Mouse (Mus musculus) CH12.LX (cell line): ENCODE data around the gene Ajm1. TPM values are rescaled to one million over a fixed set of nuclear protein-coding genes. Genes with fewer than 3 reads are reported as not detected.

Source experiments
- DNase-seq: peaks from one replicate; pipeline ENCODE4 v3.0.0-alpha.2; 2013; ENCODE audit errors: extremely low read depth
- H3K27ac ChIP-seq: 2 replicates; pipeline ENCODE4 v1.5.1; 2012; ENCODE audit warnings: low read depth, mild to moderate bottlenecking, control low read depth, moderate library complexity; ENCODE audit not compliant: insufficient read depth
- H3K27me3 ChIP-seq: replicated peaks from 2 replicates; pipeline ENCODE3; 2012; ENCODE audit warnings: inconsistent platforms
- H3K36me3 ChIP-seq, 2 experiments: replicated peaks in 1 of 2; 2 replicates each; pipeline versions ENCODE3 to v1.6.1; 2012; ENCODE audit warnings: inconsistent platforms in 1 of 2, low read length in 1 of 2, mild to moderate bottlenecking in 1 of 2, mixed read lengths in 1 of 2, moderate library complexity in 1 of 2; ENCODE audit not compliant: control insufficient read depth in 1 of 2, insufficient read depth in 1 of 2
- H3K4me1 ChIP-seq, 2 experiments: 2 replicates each; pipeline ENCODE4 v1.6.1; 2012; ENCODE audit warnings: inconsistent platforms in 1 of 2, moderate library complexity in 1 of 2; ENCODE audit not compliant: insufficient read depth in 2 of 2, control insufficient read depth in 1 of 2
- H3K4me2 ChIP-seq: 2 replicates; pipeline ENCODE4 v1.6.1; 2012; ENCODE audit warnings: low read depth, mild to moderate bottlenecking, control low read depth; ENCODE audit not compliant: poor library complexity, insufficient read depth, severe bottlenecking
- H3K4me3 ChIP-seq, 3 experiments: fragments of 150-350 bp in 1 of 3; sonication (generic) in 1 of 3; replicated peaks in 1 of 3; 2 replicates each; pipeline versions ENCODE3 to v1.5.1; 2011 to 2012; ENCODE audit warnings: low read depth in 2 of 3, low read length in 2 of 3, mild to moderate bottlenecking in 2 of 3, moderate library complexity in 2 of 3, control low read depth in 1 of 3, improper control_type of control experiment in 1 of 3, inconsistent platforms in 1 of 3, mixed read lengths in 1 of 3; ENCODE audit not compliant: poor library complexity in 1 of 3
- H3K79me2 ChIP-seq: replicated peaks from 2 replicates; pipeline ENCODE4 v1.6.1; 2012; ENCODE audit warnings: mild to moderate bottlenecking, moderate library complexity; ENCODE audit not compliant: control insufficient read depth, poor library complexity, insufficient read depth, severe bottlenecking; ENCODE audit errors: extremely low read depth
- H3K9ac ChIP-seq: 2 replicates; pipeline ENCODE4 v1.6.1; 2012; ENCODE audit warnings: low read depth, mild to moderate bottlenecking, control low read depth, moderate library complexity; ENCODE audit not compliant: insufficient read depth
- H3K9me3 ChIP-seq: replicated peaks from 2 replicates; pipeline ENCODE3; 2012; ENCODE audit warnings: low read length, inconsistent platforms, mixed read lengths
- BHLHE40 ChIP-seq: IDR thresholded peaks from 2 replicates; pipeline ENCODE4 v1.6.1; 2011; ENCODE audit warnings: mild to moderate bottlenecking, low read depth, low read length, improper control_type of control experiment
- CHD1 ChIP-seq: IDR thresholded peaks from 2 replicates; pipeline ENCODE4 v1.6.1; 2012; ENCODE audit warnings: low read depth, low read length, improper control_type of control experiment, inconsistent platforms
- CTCF ChIP-seq, 2 experiments: IDR thresholded peaks in 1 of 2; conservative IDR thresholded peaks in 1 of 2; 2 replicates each; pipeline ENCODE4 v1.5.1; 2011 to 2012; ENCODE audit warnings: low read depth in 2 of 2, low read length in 2 of 2, improper control_type of control experiment in 1 of 2, inconsistent platforms in 1 of 2, mild to moderate bottlenecking in 1 of 2, moderate library complexity in 1 of 2
- E2F4 ChIP-seq: IDR thresholded peaks from 2 replicates; pipeline ENCODE4 v1.6.1; 2011; ENCODE audit warnings: low read depth, low read length, improper control_type of control experiment; ENCODE audit not compliant: insufficient replicate concordance
- ETS1 ChIP-seq: conservative IDR thresholded peaks from 2 replicates; pipeline ENCODE4 v1.6.1; 2012; ENCODE audit warnings: low read depth, mild to moderate bottlenecking, inconsistent platforms, low read length, improper control_type of control experiment, moderate library complexity
- GABPA ChIP-seq: IDR thresholded peaks from 2 replicates; pipeline ENCODE4 v1.6.1; 2012; ENCODE audit warnings: low read depth, low read length, improper control_type of control experiment, inconsistent platforms; ENCODE audit not compliant: insufficient replicate concordance
- JUN ChIP-seq: IDR thresholded peaks from 2 replicates; pipeline ENCODE4 v1.6.1; 2011; ENCODE audit warnings: low read depth, mild to moderate bottlenecking, low read length, improper control_type of control experiment, moderate library complexity; ENCODE audit not compliant: insufficient read depth
- JUND ChIP-seq: conservative IDR thresholded peaks from 2 replicates; pipeline ENCODE4 v1.6.1; 2011; ENCODE audit warnings: low read depth, low read length, improper control_type of control experiment
- KAT2A ChIP-seq: IDR thresholded peaks from 2 replicates; pipeline ENCODE4 v1.6.1; 2012; ENCODE audit warnings: low read length, improper control_type of control experiment, inconsistent platforms; ENCODE audit not compliant: insufficient replicate concordance
- MAX ChIP-seq: IDR thresholded peaks from 2 replicates; pipeline ENCODE4 v1.6.1; 2011; ENCODE audit warnings: low read length, improper control_type of control experiment
- MXI1 ChIP-seq: IDR thresholded peaks from 2 replicates; pipeline ENCODE4 v1.6.1; 2011; ENCODE audit warnings: mild to moderate bottlenecking, low read depth, low read length, improper control_type of control experiment
- MYC ChIP-seq: IDR thresholded peaks from 2 replicates; pipeline ENCODE4 v1.6.1; 2011; ENCODE audit warnings: low read depth, mild to moderate bottlenecking, improper control_type of control experiment, low read length
- NELFE ChIP-seq: IDR thresholded peaks from 2 replicates; pipeline ENCODE4 v1.6.1; 2011; ENCODE audit warnings: low read depth, low read length, improper control_type of control experiment
- NRF1 ChIP-seq: IDR thresholded peaks from 2 replicates; pipeline ENCODE4 v1.6.1; 2014; ENCODE audit warnings: low read depth, mild to moderate bottlenecking, inconsistent platforms, low read length, improper control_type of control experiment, moderate library complexity
- PAX5 ChIP-seq: IDR thresholded peaks from 2 replicates; pipeline ENCODE4 v1.6.1; 2012; ENCODE audit warnings: low read length, inconsistent platforms, mixed read lengths
- POLR2A ChIP-seq: IDR thresholded peaks from 2 replicates; pipeline ENCODE4 v1.6.1; 2011; ENCODE audit warnings: low read depth, mild to moderate bottlenecking, improper control_type of control experiment, low read length
- RAD21 ChIP-seq: IDR thresholded peaks from 2 replicates; pipeline ENCODE4 v1.6.1; 2011; ENCODE audit warnings: low read depth, mild to moderate bottlenecking, low read length, improper control_type of control experiment, moderate library complexity
- SIN3A ChIP-seq: IDR thresholded peaks from 2 replicates; pipeline ENCODE4 v1.6.1; 2012; ENCODE audit warnings: low read length, improper control_type of control experiment, inconsistent platforms
- SMC3 ChIP-seq: IDR thresholded peaks from 2 replicates; pipeline ENCODE4 v1.6.1; 2011; ENCODE audit warnings: low read depth, low read length, improper control_type of control experiment
- TBP ChIP-seq: conservative IDR thresholded peaks from 2 replicates; pipeline ENCODE4 v1.6.1; 2011; ENCODE audit warnings: low read depth, low read length, improper control_type of control experiment
- TCF12 ChIP-seq: IDR thresholded peaks from 2 replicates; pipeline ENCODE4 v1.6.1; 2014; ENCODE audit warnings: low read depth, mild to moderate bottlenecking, inconsistent platforms, low read length, improper control_type of control experiment
- UBTF ChIP-seq: IDR thresholded peaks from 2 replicates; pipeline ENCODE4 v1.6.1; 2012; ENCODE audit warnings: low read depth, mild to moderate bottlenecking, inconsistent platforms, low read length, improper control_type of control experiment, moderate library complexity
- USF1 ChIP-seq: IDR thresholded peaks from 2 replicates; pipeline ENCODE4 v1.6.1; 2014; ENCODE audit warnings: low read depth, mild to moderate bottlenecking, inconsistent platforms, low read length, improper control_type of control experiment
- USF2 ChIP-seq: conservative IDR thresholded peaks from 2 replicates; pipeline ENCODE4 v1.6.1; 2011; ENCODE audit warnings: low read depth, low read length, improper control_type of control experiment
- ZKSCAN1 ChIP-seq: IDR thresholded peaks from 2 replicates; pipeline ENCODE4 v1.6.1; 2012; ENCODE audit warnings: low read depth, inconsistent platforms, low read length, improper control_type of control experiment, borderline replicate concordance
- ZMIZ1 ChIP-seq: IDR thresholded peaks from 2 replicates; pipeline ENCODE4 v1.6.1; 2012; ENCODE audit warnings: low read depth, mild to moderate bottlenecking, inconsistent platforms, low read length, improper control_type of control experiment
- ZNF384 ChIP-seq: IDR thresholded peaks from 2 replicates; pipeline ENCODE4 v1.6.1; 2012; ENCODE audit warnings: low read depth, low read length, improper control_type of control experiment, inconsistent platforms
- dilution Hi-C: fragments of 300-500 bp; cut with MboI; formaldehyde crosslinking; loops from 2 replicates; pipeline ENCODE4 v1.14.3; 2020; ENCODE audit warnings: low sequenced_read_pairs; ENCODE audit not compliant: extremely low pct_unique_long_range_greater_than_20kb, extremely low pct_ligation_motif_present
- in situ Hi-C: fragments of 300-500 bp; cut with MboI; formaldehyde crosslinking; loops from 3 replicates; pipeline ENCODE4 v1.14.3; 2019; ENCODE audit warnings: low sequenced_read_pairs, low pct_ligation_motif_present, low pct_unique_long_range_greater_than_20kb, mixed read lengths
- polyA plus RNA-seq: library from polyadenylated mRNA; unstranded; fragments of >175 nt; gene quantifications from 2 replicates; pipeline ENCODE4 v1.2.1, GENCODE M21; 2012; ENCODE audit warnings: low read depth; ENCODE audit not compliant: insufficient read length
- total RNA-seq, 2 experiments: library from RNA; depleted of rRNA; stranded (reverse); fragments of 300-350 nt in 1 of 2; fragments of >200 nt in 1 of 2; gene quantifications; 2 replicates each; pipeline ENCODE4 v1.2.3; 2012 to 2014

Gene Ajm1
- total and polyA plus RNA-seq, 3 experiments = 0.31 to 1.4 (median 1.4) TPM

DNA sequence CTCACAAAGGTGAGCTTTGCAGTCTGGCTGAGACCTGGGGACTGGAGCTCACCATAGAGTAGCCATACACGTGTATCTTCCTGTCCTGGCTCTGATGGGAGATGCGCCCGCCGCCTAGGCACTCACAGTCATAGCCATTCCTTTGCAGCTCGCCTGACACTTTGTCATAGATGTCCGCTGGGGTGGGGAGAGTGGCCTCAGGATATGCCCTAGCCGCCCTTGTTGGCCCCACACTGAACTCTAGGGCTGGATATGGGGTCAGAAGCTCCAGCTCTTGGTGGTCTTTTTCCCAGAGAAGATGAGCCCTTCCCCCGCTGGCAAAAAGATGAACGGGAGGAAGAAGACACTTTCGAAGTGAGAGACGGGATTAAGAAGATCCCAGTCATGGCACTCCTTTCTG is 7.4 kb downstream of the Ajm1 start:
- TF ChIP-seq ZKSCAN1 = no peak
- TF ChIP-seq USF2 = no peak
- TF ChIP-seq TCF12 = no peak; the same call in 1 of the 2 replicates
- TF ChIP-seq RAD21 = no peak
- TF ChIP-seq MXI1 = no peak
- no peak for TF ChIP-seq SMC3
- TF ChIP-seq E2F4 = no peak
- TF ChIP-seq ZMIZ1 = no peak; the same call in 1 of the 2 replicates
- no peak for TF ChIP-seq JUN
- TF ChIP-seq NELFE = no peak
- no peak for TF ChIP-seq JUND
- TF ChIP-seq POLR2A = no peak
- TF ChIP-seq USF1 = no peak
- TF ChIP-seq NRF1 = no peak
- no peak for TF ChIP-seq CTCF (conservative IDR thresholded peaks at IDR 0.05 in 1 of 2, IDR thresholded peaks at IDR 0.05 in 1 of 2; ENCODE audit: low read depth in 2 of 2, low read length in 2 of 2)
- TF ChIP-seq ETS1 = no peak
- TF ChIP-seq, all 38 proteins: peak for 0
- no peaks in the 10 kb centered on the region for H3K79me2 ChIP-seq
- no peak for DNase-seq
- H3K27me3 ChIP-seq = no peaks in the 10 kb centered on the region
- H3K9me3 ChIP-seq = peaks cover 29% of the 10 kb centered on the region
- H3K4me3 ChIP-seq = peak overlapping the region; percentile 55 to 84 (median 67)
- H3K4me2 ChIP-seq = peak overlapping the region; percentile 62
- dilution Hi-C loops = no loop called here
- peaks cover 24 to 72% of the 10 kb centered on the region in 2 experiments for H3K36me3 ChIP-seq
- H3K4me1 ChIP-seq = peaks cover 4 to 24% of the 10 kb centered on the region in 2 experiments; a peak in 3 of 4 replicates
- H3K9ac ChIP-seq = peak overlapping the region; percentile 80; the same call in 1 of the 2 replicates
- H3K27ac ChIP-seq = no peak overlapping the region
- in situ Hi-C loops = no loop called here

DNA sequence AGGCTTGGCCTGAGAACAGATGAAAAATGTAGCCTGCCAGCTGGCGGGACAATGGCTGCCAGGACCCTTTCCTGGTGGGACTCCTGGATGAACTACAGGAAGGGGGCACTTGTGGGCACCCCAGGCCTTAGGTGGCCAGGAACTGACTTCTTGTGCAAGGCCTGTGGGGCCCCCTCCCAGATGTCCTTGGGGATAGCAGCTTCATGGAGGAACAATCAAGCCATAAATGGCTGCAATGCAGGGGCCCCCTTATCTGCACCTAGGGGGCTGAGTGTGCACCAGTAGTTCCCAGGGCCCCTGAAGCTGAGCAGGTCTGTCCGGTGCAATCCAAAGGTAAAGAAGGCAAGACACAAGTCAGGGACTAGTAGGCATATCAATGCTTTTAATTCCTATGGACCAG is 8.5 kb downstream of the Ajm1 start:
- Histone ChIP-seq H3K4me1 (peaks cover 4 to 24% of the 10 kb centered on the region in 2 experiments; a peak in 3 of 4 replicates), H3K36me3 (peaks cover 24 to 72% of the 10 kb centered on the region in 2 experiments), H3K4me2 (no peak overlapping the region), H3K27ac (no peak overlapping the region), H3K79me2 (no peaks in the 10 kb centered on the region), H3K9me3 (peaks cover 18% of the 10 kb centered on the region), H3K9ac (no peak overlapping the region), H3K27me3 (no peaks in the 10 kb centered on the region), H3K4me3 (no peak overlapping the region)
- TF ChIP-seq PAX5 (no peak), MAX (no peak), RAD21 (no peak), SIN3A (no peak), ZNF384 (no peak), KAT2A (no peak), SMC3 (no peak), E2F4 (no peak), JUND (no peak), TBP (no peak), BHLHE40 (no peak), CHD1 (no peak), MYC (no peak), ZMIZ1 (no peak), ETS1 (no peak), UBTF (no peak), GABPA (no peak), NRF1 (no peak)
- DNase-seq = no peak
- in situ Hi-C loops = no loop called here
- dilution Hi-C loops = no loop called here
